Mouse (Mus musculus) G1E (cell line): ENCODE measurements around the gene Pde6d.

Source experiments
- CTCF ChIP-seq: IDR thresholded peaks from 2 replicates; pipeline ENCODE4 v1.5.1; 2012; ENCODE audit warnings: low read depth, low read length, inconsistent platforms, mixed read lengths
- GATA1 ChIP-seq: IDR thresholded peaks from 2 replicates; pipeline ENCODE4 v1.6.1; 2012; ENCODE audit warnings: borderline replicate concordance, low read length, inconsistent platforms, mixed read lengths
- POLR2AphosphoS5 ChIP-seq: IDR thresholded peaks from 2 replicates; pipeline ENCODE4 v1.6.1; 2012; ENCODE audit warnings: low read depth, low read length, inconsistent platforms; ENCODE audit not compliant: insufficient replicate concordance

DNA sequence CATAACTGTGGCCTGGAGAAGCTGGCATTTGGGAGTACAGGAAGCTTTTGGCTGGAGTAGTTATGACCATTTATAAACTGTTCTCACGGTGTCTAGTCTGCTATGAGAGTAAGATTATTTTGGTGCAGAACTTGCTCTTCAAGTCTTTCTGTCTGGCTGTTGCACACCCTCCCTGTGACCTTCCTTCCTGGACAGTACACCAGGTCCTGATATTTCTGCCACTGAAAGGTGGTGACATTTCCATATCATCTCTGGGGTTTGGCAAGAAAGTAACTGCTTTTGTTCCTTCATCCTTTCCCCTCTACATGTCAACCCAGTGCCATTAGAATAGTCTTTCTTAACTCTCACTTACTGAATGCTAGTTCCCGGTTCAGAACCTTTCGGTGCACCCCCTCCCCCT is 23.2 kb downstream of the Pde6d start:
- TF ChIP-seq CTCF (no peak), GATA1 (no peak), POLR2AphosphoS5 (no peak)
